Mouse (Mus musculus): ENCODE data around the gene Ift122. TPM values are rescaled to one million over a fixed set of nuclear protein-coding genes. Genes with fewer than 3 reads are reported as not detected.

Ift122 gene
- total and polyA plus RNA-seq, 3 experiments: 7.9 to 14.1 (median 8.6) TPM

DNA sequence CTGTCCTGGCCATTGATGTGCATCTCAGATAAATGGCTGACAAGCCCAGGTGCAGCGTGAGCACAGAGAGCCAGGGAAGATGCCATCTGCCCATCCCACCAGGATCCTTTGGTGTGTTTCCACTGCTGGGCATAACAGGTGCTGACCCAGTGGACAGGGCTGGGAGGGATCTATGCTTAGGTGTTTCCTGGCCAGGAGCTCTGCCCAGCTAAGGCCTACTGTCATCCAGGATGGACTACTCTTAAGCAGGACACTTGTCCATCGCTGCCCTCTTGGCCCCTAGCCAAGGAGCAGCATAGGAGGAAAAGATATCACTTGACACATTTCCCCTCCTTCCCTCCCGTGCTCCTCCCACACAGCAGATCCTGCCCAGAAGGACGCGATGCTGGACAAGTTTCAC, 63.3 kb downstream of the Ift122 start:
- Histone ChIP-seq H3K36me3 (replicated peaks in 1 of 2; ENCODE audit: control insufficient read depth in 1 of 2, insufficient read depth in 1 of 2, low read length in 1 of 2) (peaks cover 0 to 27% of the 10 kb centered on the region in 2 experiments), H3K4me1 (ENCODE audit: control insufficient read depth in 1 of 2, insufficient read depth in 2 of 2) (peaks cover 12 to 34% of the 10 kb centered on the region in 2 experiments), H3K9me3 (replicated peaks; ENCODE audit: low read length) (no peaks in the 10 kb centered on the region), H3K27ac (ENCODE audit: insufficient read depth, low read depth) (no peak overlapping the region), H3K79me2 (replicated peaks; ENCODE audit: control insufficient read depth, extremely low read depth, insufficient read depth, poor library complexity, severe bottlenecking) (no peaks in the 10 kb centered on the region), H3K27me3 (replicated peaks) (no peaks in the 10 kb centered on the region), H3K4me2 (ENCODE audit: insufficient read depth, low read depth, poor library complexity, severe bottlenecking) (no peak overlapping the region), H3K4me3 (replicated peaks in 1 of 3; ENCODE audit: low read depth in 2 of 3, low read length in 2 of 3, poor library complexity in 1 of 3) (no peak overlapping the region), H3K9ac (ENCODE audit: insufficient read depth, low read depth) (no peak overlapping the region)
- DNase-seq (ENCODE audit: extremely low read depth): no peak
- TF ChIP-seq RAD21 (IDR thresholded peaks at IDR 0.05; ENCODE audit: low read depth, low read length) (no peak), ETS1 (conservative IDR thresholded peaks at IDR 0.05; ENCODE audit: low read depth, low read length) (no peak), JUND (conservative IDR thresholded peaks at IDR 0.05; ENCODE audit: low read depth, low read length) (no peak), ZNF384 (IDR thresholded peaks at IDR 0.05; ENCODE audit: low read depth, low read length) (no peak), MAFK (IDR thresholded peaks at IDR 0.05; ENCODE audit: insufficient replicate concordance, low read length) (no peak), PAX5 (IDR thresholded peaks at IDR 0.05; ENCODE audit: low read length) (no peak), MXI1 (IDR thresholded peaks at IDR 0.05; ENCODE audit: low read depth, low read length) (no peak), E2F4 (IDR thresholded peaks at IDR 0.05; ENCODE audit: insufficient replicate concordance, low read depth, low read length) (no peak)
- dilution Hi-C loops (cut with MboI; ENCODE audit: extremely low pct_ligation_motif_present, extremely low pct_unique_long_range_greater_than_20kb, low sequenced_read_pairs): no loop called here
- in situ Hi-C loops (cut with MboI; ENCODE audit: low pct_ligation_motif_present, low pct_unique_long_range_greater_than_20kb, low sequenced_read_pairs): no loop called here

DNA sequence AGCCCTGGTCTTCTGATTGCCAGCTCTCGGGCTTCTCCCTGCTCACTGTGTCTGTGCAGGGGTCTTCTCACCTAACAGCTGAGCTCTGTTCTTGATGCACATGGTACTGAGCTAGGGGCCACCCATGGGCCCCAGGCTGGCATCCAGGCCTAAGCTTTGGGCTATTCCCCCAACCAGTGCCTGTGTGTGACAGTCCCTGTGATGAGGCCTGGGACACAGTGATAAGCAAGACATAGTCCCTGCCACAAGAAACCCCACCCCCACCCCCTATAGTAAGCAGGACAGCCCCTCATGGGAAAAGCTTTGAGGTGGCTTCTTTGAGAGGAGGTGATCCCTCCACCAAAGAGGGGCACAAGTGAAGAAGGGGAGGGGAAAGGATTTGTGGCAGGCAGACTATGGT, 65.3 kb downstream of the Ift122 start:
- Histone ChIP-seq H3K4me2 (ENCODE audit: insufficient read depth, low read depth, poor library complexity, severe bottlenecking) (no peak overlapping the region), H3K4me1 (ENCODE audit: control insufficient read depth in 1 of 2, insufficient read depth in 2 of 2) (peaks cover 4 to 20% of the 10 kb centered on the region in 2 experiments; a peak in 2 of 4 replicates), H3K27ac (ENCODE audit: insufficient read depth, low read depth) (no peak overlapping the region), H3K9me3 (replicated peaks; ENCODE audit: low read length) (no peaks in the 10 kb centered on the region), H3K36me3 (replicated peaks in 1 of 2; ENCODE audit: control insufficient read depth in 1 of 2, insufficient read depth in 1 of 2, low read length in 1 of 2) (peaks cover 0 to 29% of the 10 kb centered on the region in 2 experiments), H3K27me3 (replicated peaks) (no peaks in the 10 kb centered on the region), H3K9ac (ENCODE audit: insufficient read depth, low read depth) (no peak overlapping the region), H3K4me3 (replicated peaks in 1 of 3; ENCODE audit: low read depth in 2 of 3, low read length in 2 of 3, poor library complexity in 1 of 3) (no peak overlapping the region), H3K79me2 (replicated peaks; ENCODE audit: control insufficient read depth, extremely low read depth, insufficient read depth, poor library complexity, severe bottlenecking) (no peaks in the 10 kb centered on the region)
- in situ Hi-C loops (cut with MboI; ENCODE audit: low pct_ligation_motif_present, low pct_unique_long_range_greater_than_20kb, low sequenced_read_pairs): no loop called here
- DNase-seq (ENCODE audit: extremely low read depth): no peak
- dilution Hi-C loops (cut with MboI; ENCODE audit: extremely low pct_ligation_motif_present, extremely low pct_unique_long_range_greater_than_20kb, low sequenced_read_pairs): no loop called here
- TF ChIP-seq UBTF (IDR thresholded peaks at IDR 0.05; ENCODE audit: low read depth, low read length): no peak

DNA sequence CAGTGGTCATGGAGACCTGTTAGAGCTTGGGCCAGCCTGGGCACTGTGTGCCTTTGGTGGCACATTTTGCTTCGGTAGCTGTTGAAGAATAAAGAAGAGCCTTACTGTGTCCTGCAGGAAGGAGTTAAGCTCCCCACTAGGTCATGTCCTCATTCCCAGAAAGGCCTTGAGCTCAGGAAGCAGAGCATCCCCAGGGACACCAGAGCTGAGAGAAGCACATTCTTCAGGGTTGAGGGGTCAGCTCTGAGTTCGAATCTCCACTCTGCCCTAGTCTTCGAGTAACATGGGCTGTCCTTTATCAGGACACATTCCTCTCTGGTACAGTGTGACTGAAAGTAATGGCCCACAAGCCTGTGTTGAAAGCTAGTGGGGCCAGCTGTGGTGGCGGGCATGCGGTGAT, 66.6 kb downstream of the Ift122 start:
- Histone ChIP-seq H3K4me1 (ENCODE audit: control insufficient read depth in 1 of 2, insufficient read depth in 2 of 2) (peaks cover 2 to 20% of the 10 kb centered on the region in 2 experiments; a peak in 2 of 4 replicates), H3K27me3 (replicated peaks) (no peaks in the 10 kb centered on the region), H3K79me2 (replicated peaks; ENCODE audit: control insufficient read depth, extremely low read depth, insufficient read depth, poor library complexity, severe bottlenecking) (no peaks in the 10 kb centered on the region), H3K27ac (ENCODE audit: insufficient read depth, low read depth) (no peak overlapping the region), H3K9ac (ENCODE audit: insufficient read depth, low read depth) (no peak overlapping the region), H3K9me3 (replicated peaks; ENCODE audit: low read length) (no peaks in the 10 kb centered on the region), H3K36me3 (replicated peaks in 1 of 2; ENCODE audit: control insufficient read depth in 1 of 2, insufficient read depth in 1 of 2, low read length in 1 of 2) (peaks cover 0 to 32% of the 10 kb centered on the region in 2 experiments), H3K4me2 (ENCODE audit: insufficient read depth, low read depth, poor library complexity, severe bottlenecking) (no peak overlapping the region), H3K4me3 (replicated peaks in 1 of 3; ENCODE audit: low read depth in 2 of 3, low read length in 2 of 3, poor library complexity in 1 of 3) (no peak overlapping the region)
- no peak for DNase-seq (ENCODE audit: extremely low read depth)
- no peak for TF ChIP-seq NRF1 (IDR thresholded peaks at IDR 0.05; ENCODE audit: low read depth, low read length)
- no peak for TF ChIP-seq KAT2A (IDR thresholded peaks at IDR 0.05; ENCODE audit: insufficient replicate concordance, low read length)
- no peak for TF ChIP-seq CHD1 (IDR thresholded peaks at IDR 0.05; ENCODE audit: low read depth, low read length)
- no peak for TF ChIP-seq RCOR1 (conservative IDR thresholded peaks at IDR 0.05; ENCODE audit: low read depth, low read length)
- no peak for TF ChIP-seq IRF4 (IDR thresholded peaks at IDR 0.05; ENCODE audit: low read depth, low read length)
- TF ChIP-seq ZNF384 (IDR thresholded peaks at IDR 0.05; ENCODE audit: low read depth, low read length): no peak
- no peak for TF ChIP-seq BHLHE40 (IDR thresholded peaks at IDR 0.05; ENCODE audit: low read depth, low read length)
- no peak for TF ChIP-seq USF1 (IDR thresholded peaks at IDR 0.05; ENCODE audit: low read depth, low read length)
- TF ChIP-seq ZKSCAN1 (IDR thresholded peaks at IDR 0.05; ENCODE audit: borderline replicate concordance, low read depth, low read length): no peak
- TF ChIP-seq ZC3H11A (IDR thresholded peaks at IDR 0.05; ENCODE audit: low read depth, low read length): no peak
- TF ChIP-seq SIN3A (IDR thresholded peaks at IDR 0.05; ENCODE audit: low read length): no peak
- no peak for TF ChIP-seq GABPA (IDR thresholded peaks at IDR 0.05; ENCODE audit: insufficient replicate concordance, low read depth, low read length)
- TF ChIP-seq MAX (IDR thresholded peaks at IDR 0.05; ENCODE audit: low read length): no peak
- TF ChIP-seq MXI1 (IDR thresholded peaks at IDR 0.05; ENCODE audit: low read depth, low read length): no peak
- no peak for TF ChIP-seq UBTF (IDR thresholded peaks at IDR 0.05; ENCODE audit: low read depth, low read length)
- TF ChIP-seq RAD21 (IDR thresholded peaks at IDR 0.05; ENCODE audit: low read depth, low read length): no peak
- TF ChIP-seq POLR2AphosphoS2 (IDR thresholded peaks at IDR 0.05; ENCODE audit: low read depth, low read length): no peak
- dilution Hi-C loops (cut with MboI; ENCODE audit: extremely low pct_ligation_motif_present, extremely low pct_unique_long_range_greater_than_20kb, low sequenced_read_pairs): no loop called here
- in situ Hi-C loops (cut with MboI; ENCODE audit: low pct_ligation_motif_present, low pct_unique_long_range_greater_than_20kb, low sequenced_read_pairs): no loop called here
